Mouse (Mus musculus): Measurements from ENCODE around the gene Taok2.

The Taok2 gene

DNA sequence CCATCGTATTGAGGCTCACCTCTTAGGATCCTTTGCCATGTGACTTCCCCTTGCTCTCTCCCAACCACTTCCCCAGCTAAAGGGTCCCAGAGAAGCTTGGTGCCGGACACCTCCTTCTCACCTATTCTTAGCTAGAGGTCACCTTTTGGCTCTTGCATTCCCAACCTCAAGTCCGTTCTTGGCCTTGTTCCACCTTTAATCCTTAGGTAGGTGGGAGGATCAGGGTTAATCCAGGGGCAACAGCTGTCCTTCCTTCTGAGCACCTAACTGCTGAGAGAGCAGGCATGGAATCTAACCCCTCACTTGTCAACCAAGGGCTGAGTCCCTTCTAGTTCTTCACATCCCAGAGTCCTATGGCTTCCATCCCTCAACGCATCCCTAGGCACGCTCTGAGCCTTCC, 58.6 kb downstream of the Taok2 start:
- no peak for DNase-seq (ENCODE audit: low spot score)

DNA sequence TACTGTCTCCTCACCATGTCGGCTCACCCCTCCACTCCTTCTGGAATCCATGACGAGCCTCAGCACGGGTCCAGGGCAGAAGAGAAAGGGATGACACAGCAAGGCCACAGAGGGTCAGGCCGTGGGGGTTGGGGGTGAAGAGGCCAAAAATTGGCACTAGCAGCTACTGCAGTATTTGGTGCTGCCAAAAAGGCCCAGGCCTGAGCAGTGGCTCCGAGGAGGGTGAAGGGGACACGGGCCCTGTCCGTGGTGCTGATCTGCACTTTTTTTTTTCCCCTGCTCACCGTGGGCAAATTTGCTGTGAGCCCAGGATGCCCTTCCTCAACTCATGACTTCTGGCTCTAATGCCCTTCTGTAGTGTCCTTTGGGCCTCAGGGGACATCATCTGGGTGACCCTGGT, 59.1 kb downstream of the Taok2 start:
- no peak for DNase-seq (ENCODE audit: low spot score)

DNA sequence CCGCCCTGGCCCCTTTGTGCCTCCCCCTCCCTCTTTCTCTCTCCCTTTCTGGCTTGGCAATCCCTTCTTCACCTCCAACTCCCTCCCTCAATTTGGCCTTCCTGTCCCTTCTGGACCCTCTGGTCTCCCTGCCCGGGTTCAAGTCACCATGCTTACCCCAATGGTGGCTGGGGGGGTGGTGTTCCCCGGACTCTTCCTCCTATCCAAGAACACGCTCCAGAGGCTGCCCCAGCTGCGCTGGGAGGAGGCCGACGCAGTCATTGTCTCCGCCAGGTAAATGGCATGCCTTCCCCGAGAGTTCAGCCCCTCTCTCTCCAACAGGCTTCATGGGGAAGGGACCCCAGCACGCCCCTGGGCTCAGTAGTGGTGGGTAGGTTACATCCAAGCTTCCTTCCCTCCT, 60.6 kb downstream of the Taok2 start:
- DNase-seq (ENCODE audit: low spot score): no peak

DNA sequence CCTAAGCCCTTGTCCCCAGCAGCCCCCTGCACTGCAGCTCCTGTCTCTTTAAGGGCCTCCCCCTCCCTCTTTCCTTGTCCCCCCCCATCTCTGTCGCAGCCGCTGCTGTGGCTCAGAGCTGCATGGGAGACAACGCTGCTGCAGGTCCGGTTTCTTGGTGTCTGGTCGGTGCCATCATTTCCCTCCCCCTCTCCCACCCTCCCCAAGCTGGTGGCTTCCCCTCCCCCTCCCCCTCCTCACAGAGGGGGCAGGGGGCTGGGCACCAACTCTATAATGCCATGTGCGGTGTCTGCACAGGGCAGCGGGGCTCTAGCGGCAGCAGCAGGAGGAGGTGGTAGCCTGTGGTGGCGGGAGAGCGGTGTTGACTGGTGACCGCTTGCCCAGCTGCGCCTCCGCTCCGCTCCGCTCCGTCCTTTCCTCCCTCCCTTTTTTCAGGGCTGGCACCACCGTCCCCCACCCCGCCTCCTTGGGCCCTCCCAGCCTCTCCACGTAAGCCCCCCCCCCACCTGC, 61.2 kb downstream of the Taok2 start:
- DNase-seq (ENCODE audit: low spot score): no peak

DNA sequence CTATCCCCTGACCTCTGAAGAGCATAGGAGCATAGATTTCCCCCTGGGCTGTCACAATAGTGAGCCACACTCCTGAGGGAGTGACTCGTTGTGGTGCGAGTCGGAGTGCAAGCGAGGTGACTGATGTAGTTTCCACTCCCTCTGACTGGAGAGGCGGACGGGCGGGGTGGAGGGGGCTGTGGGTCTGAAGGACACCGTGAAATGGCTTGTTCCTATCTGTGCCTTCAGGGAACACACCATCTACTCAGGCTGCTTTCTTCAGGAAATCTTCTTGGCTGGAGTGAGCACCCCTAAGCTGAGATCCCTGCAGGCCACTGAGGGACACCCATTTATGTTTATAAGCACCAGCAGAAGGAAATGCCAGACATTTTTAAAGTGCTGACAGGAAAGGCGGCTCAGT, 61.8 kb downstream of the Taok2 start:
- DNase-seq (ENCODE audit: low spot score): no peak

DNA sequence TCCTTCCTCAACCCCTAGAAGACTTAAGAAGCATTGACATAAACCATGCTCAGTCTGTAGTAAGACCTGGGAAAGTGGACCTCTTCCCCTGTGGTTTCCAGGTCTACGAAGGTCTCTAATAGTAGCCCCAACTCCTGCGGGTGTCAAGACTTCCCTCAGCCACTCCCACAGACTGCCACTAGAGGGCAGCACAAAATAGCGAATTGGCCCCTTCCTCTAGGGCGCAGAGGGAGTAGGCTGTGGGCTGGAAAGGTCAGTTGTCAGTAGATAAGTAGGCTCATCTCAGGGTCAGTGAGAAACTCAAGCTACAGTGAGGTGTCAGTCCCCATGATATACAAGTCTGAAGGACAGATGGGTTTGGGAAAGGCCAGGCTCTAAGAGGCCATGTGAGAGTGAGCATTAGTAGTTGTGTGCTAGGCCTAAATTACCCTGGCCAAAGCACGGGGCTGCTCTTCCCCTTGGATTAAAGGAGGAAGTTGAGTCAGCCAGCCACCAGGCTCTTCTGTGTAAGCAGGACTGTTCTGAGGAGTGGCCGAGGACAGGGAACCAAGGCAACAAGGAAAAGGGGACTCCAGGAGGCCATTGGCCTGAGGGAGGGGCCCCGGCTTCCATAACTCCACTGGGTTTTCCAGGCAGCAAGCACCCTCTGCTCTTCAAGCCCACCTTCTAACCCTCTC, 62.5 kb downstream of the Taok2 start:
- peak; percentile 66 for DNase-seq (ENCODE audit: low spot score)

DNA sequence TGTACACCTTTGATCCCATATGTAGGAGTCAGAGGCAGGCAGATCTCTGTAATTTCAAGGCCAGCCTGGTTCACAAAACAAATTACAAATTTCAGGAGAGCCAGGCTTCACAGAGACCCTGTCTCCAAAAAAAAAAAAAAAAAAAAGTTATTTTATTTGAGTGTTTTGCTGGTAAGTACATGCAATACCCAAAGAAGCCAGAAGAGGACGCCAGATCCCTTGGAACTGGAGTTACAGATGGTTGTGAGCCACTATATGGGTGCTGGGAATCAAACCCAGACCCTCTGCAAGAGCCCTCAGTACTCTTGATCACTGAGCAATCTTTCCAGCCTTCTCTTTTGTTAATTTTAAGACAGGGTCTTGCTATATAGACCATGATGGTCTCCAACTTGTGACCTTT, 65.7 kb downstream of the Taok2 start:
- no peak for DNase-seq (ENCODE audit: low spot score)

DNA sequence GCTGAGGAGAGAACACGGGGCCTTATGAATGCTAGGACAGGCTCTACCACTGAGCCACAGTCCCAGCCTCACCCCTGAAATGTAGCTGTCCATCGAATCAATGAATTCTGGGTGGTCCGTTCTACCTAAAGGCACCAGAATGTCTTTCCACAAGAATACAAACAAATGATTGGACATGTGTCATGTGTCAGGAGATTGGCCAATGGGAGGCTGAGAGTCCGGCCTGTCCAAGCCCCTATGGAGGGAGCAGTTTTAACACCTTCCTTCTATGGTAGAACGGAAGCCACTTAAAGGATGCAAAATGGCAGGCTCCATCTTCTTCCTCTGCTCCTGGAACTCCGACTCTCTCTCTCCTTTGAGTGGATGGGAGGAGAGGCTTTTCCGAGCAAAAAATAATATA, 66.9 kb downstream of the Taok2 start:
- DNase-seq (ENCODE audit: low spot score): no peak

DNA sequence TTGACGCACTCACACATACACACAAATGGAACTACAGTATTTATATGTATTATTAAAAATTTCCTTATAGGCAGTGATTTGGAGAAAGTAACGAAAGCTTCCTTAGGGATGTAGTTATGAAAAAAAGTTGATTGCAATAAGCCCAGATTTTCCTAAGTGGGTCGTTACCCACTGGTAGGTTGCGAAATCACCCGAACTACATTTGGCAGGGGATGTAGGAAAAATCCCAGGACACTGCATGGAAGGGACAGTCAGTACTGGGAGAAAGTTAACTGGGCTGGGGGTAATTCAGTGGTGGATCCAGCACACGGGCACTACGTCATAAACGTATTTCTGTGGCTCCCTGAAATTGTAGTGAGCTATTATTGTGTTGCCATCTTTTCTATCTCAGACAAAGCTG, 68.0 kb downstream of the Taok2 start:
- DNase-seq (ENCODE audit: low spot score): no peak

DNA sequence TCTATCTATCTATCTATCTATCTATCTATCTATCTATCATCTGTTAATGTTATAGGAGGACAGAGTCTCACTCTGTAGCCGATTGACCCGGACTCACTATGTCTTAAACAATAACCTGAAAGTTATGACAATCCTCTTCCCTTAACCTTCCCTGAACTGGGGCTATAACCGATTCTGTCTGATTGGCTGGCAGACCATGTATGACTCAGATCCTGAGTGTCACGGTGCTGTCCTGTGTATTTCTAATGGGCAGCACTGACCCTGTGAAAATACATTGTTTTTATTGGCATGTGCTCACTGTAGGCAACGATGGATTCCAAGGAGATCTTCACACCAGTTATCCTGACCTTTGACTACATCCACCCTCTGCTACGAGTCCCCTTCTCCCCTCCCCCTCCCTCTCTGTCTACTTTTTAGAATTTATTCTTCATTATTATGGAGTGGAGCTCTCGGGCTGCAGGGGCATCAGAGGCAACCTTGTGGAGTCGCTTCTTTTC, 68.7 kb downstream of the Taok2 start:
- DNase-seq (ENCODE audit: low spot score): no peak
